Mouse (Mus musculus) liver, embryonic 14.5 days (tissue): ENCODE measurements around the gene Abhd17c. TPM values are rescaled to one million over a fixed set of nuclear protein-coding genes. Genes with fewer than 3 reads are reported as not detected.
"Not testable (repeated sequence)": the region's sequence is repeated elsewhere in the genome, so short reads cannot be mapped to it uniquely, and the experiment has no call there.

ENCODE experiments used
- ATAC-seq: fragments of 200-750 bp; cut with Nextera tagmentation; 2 replicates; pipeline ENCODE4 v1.8.0; 2017; ENCODE audit warnings: moderate number of reproducible peaks, mild to moderate bottlenecking, moderate library complexity; ENCODE audit not compliant: insufficient read depth
- DNase-seq, 3 experiments: peaks; one replicate each; pipeline ENCODE4 v3.0.0-alpha.2; 2012 to 2013; ENCODE audit warnings: low read depth in 3 of 3, low spot score in 3 of 3
- H3K27ac ChIP-seq: fragments of 300-500 bp; sonication (generic); 2 replicates; pipeline ENCODE4 v1.5.1; 2014; ENCODE audit warnings: moderate library complexity, mild to moderate bottlenecking, control low read depth, inconsistent platforms
- H3K27me3 ChIP-seq: fragments of 300-500 bp; sonication (generic); 2 replicates; pipeline ENCODE4 v1.6.1; 2014; ENCODE audit warnings: mild to moderate bottlenecking, low read length, moderate library complexity; ENCODE audit not compliant: control insufficient read depth, insufficient read depth
- H3K36me3 ChIP-seq: fragments of 300-500 bp; sonication (generic); replicated peaks from 2 replicates; pipeline ENCODE4 v1.6.1; 2014; ENCODE audit warnings: low read depth; ENCODE audit not compliant: control insufficient read depth, insufficient read depth
- H3K4me1 ChIP-seq, 2 experiments: fragments of 200-500 bp in 1 of 2; fragments of 300-500 bp in 1 of 2; sonication (generic) in 1 of 2; replicated peaks; 2 replicates each; pipeline ENCODE4 v1.6.1; 2012 to 2014; ENCODE audit warnings: antibody characterized with exemption in 1 of 2, inconsistent platforms in 1 of 2, low read length in 1 of 2; ENCODE audit not compliant: control insufficient read depth in 2 of 2, insufficient read depth in 2 of 2
- H3K4me2 ChIP-seq: fragments of 300-500 bp; sonication (generic); 2 replicates; pipeline ENCODE4 v1.6.1; 2014; ENCODE audit warnings: low read depth, mild to moderate bottlenecking, control low read depth, moderate library complexity
- H3K4me3 ChIP-seq, 2 experiments: fragments of 200-500 bp in 1 of 2; fragments of 300-500 bp in 1 of 2; sonication (generic) in 1 of 2; 2 replicates each; pipeline ENCODE4 v1.5.1; 2012 to 2014; ENCODE audit warnings: low read depth in 2 of 2, low read length in 2 of 2, mild to moderate bottlenecking in 2 of 2, control low read depth in 1 of 2, inconsistent platforms in 1 of 2, moderate library complexity in 1 of 2; ENCODE audit not compliant: insufficient read depth in 1 of 2
- H3K9ac ChIP-seq: fragments of 300-500 bp; sonication (generic); replicated peaks from 2 replicates; pipeline ENCODE4 v1.6.1; 2014; ENCODE audit warnings: mild to moderate bottlenecking, control low read depth, moderate library complexity
- H3K9me3 ChIP-seq: fragments of 300-500 bp; sonication (generic); 2 replicates; pipeline ENCODE4 v1.6.1; 2016; ENCODE audit warnings: low read length, mixed read lengths; ENCODE audit not compliant: control insufficient read depth
- CTCF ChIP-seq: IDR thresholded peaks from 2 replicates; pipeline ENCODE4 v1.5.1; 2016; ENCODE audit warnings: antibody characterized with exemption, low read depth, control low read depth
- EP300 ChIP-seq: IDR thresholded peaks from 2 replicates; pipeline ENCODE4 v1.6.1; 2016; ENCODE audit warnings: antibody characterized with exemption, low read depth
- WGBS: fragments of 180-500 bp; shearing (Covaris S2); extraction: QIAGEN DNeasy Blood & Tissue Kit; methylation state at CpG from one replicate; pipeline ENCODE4 v1.1.7; 2014; ENCODE audit not compliant: insufficient replicate concordance; 5-methylcytosine and 5-hydroxymethylcytosine counted together
- polyA plus RNA-seq, 2 experiments: library from polyadenylated mRNA; depleted of rRNA in 1 of 2; stranded (reverse) in 1 of 2; unstranded in 1 of 2; fragments of >200 nt; fragmentation: Nextera tagmentation in 1 of 2; extraction: Ambion mirVana in 1 of 2; gene quantifications; 2 replicates each; pipeline versions ENCODE4 v1.2.1 to v1.2.3; 2012 to 2014

The Abhd17c gene
- polyA plus RNA-seq, 2 experiments = 13.0 to 15.1 TPM

DNA sequence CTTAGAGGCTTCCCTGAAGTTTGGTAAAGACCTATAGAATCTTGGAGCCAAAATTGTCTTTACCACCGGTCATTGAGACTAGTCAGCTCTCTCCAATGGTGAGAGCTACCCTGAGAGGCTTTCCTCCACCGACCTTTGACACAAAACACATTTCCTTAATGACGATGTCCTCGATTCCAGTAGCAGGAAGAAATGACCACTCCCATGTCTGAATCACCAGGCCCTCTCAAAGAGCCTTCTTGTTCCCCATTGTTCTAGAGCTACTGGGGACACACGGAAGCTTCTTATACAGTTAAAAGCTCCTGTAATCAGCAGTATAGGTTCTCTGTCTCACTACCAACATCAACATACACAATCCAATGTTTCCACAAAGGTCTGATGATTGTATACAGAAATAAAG is 36.5 kb upstream of the Abhd17c start:
- Histone ChIP-seq H3K4me1 (no peaks in the 10 kb centered on the region), H3K36me3 (no peaks in the 10 kb centered on the region), H3K27ac (no peak overlapping the region), H3K9me3 (no peaks in the 10 kb centered on the region), H3K4me2 (no peak overlapping the region), H3K9ac (no peak overlapping the region), H3K27me3 (no peaks in the 10 kb centered on the region), H3K4me3 (no peak overlapping the region)
- ATAC-seq (no peak), DNase-seq (no peak)
- no peak for TF ChIP-seq CTCF
- no peak for TF ChIP-seq EP300
- WGBS = 48% methylated on average over 5 of the region's 5 CpGs

DNA sequence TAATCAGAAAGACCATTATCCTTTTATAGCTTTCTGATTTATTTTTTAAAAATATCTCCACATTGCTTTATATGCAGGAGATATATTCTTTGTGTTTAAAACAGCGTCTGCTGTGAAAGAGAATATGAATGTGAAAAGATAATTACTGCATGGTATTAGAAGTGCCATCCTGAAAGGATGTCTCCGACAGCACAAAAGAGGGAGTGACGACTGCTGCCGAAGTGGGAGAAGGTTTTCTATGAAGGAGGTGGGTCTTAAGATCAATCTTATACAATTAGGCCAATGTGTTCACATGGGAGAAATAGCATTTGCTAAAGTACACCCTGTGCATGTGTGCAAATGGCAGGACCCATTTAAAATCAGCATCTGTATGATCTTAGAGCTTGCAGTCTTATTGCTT is 33.5 kb upstream of the Abhd17c start:
- Histone ChIP-seq H3K4me3 (no peak overlapping the region), H3K4me1 (no peaks in the 10 kb centered on the region), H3K9ac (no peak overlapping the region), H3K36me3 (no peaks in the 10 kb centered on the region), H3K9me3 (no peaks in the 10 kb centered on the region), H3K27ac (no peak overlapping the region), H3K27me3 (no peaks in the 10 kb centered on the region), H3K4me2 (no peak overlapping the region)
- no peak for TF ChIP-seq EP300
- no peak for TF ChIP-seq CTCF
- DNase-seq = no peak
- no peak for ATAC-seq
- WGBS = 65% methylated on average over 4 of the region's 4 CpGs

DNA sequence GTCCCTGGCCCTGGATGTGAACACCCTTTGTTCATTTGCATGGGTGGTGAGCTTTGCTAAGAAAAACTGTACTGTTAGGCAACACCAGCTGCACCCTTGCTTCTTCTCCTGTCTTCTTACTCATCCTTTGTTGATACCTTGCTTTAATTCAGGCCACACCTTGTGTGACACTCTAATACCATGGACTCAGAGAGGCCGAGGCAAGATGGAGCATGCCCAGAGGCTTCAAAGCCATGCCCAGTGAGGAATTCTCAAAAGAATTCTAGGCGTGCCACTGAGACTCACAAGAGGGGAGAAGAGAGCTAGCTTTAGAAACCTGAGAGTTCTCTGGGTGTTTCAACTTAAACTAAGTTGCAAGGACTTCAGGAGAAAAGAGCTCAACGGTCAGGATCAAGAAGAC is 33.0 kb upstream of the Abhd17c start:
- no peak overlapping the region for H3K4me3 ChIP-seq
- H3K4me1 ChIP-seq = no peaks in the 10 kb centered on the region
- no peaks in the 10 kb centered on the region for H3K27me3 ChIP-seq
- no peaks in the 10 kb centered on the region for H3K36me3 ChIP-seq
- TF ChIP-seq EP300 (no peak), CTCF (no peak)
- no peak overlapping the region for H3K27ac ChIP-seq
- DNase-seq (no peak), ATAC-seq (no peak)
- H3K9me3 ChIP-seq = no peaks in the 10 kb centered on the region
- no peak overlapping the region for H3K4me2 ChIP-seq
- H3K9ac ChIP-seq = no peak overlapping the region
- 47% methylated on average over 3 of the region's 3 CpGs for WGBS

DNA sequence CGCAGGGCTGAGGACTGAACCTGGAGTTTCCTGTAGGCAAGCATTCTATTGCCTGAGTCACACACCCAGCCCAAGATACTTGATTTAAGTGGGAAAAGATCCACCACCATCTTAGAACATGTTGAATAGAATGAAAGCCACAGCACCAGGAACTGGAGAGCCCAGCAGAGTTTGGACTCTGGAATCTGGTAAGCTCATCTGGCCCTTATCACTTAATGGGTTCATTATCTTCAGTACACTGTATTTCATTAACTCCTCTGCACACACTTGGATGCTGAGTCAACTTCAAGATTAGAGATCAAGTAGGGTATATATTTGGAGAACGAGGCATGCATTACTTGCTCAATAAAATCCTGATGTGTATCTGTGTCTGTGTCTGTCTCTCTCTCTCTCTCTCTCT is 27.1 kb upstream of the Abhd17c start:
- H3K9me3 ChIP-seq, H3K9ac ChIP-seq, H3K4me1 ChIP-seq, ATAC-seq, H3K4me3 ChIP-seq, H3K27ac ChIP-seq, H3K36me3 ChIP-seq, H3K4me2 ChIP-seq, DNase-seq, H3K27me3 ChIP-seq: not testable (repeated sequence)
- WGBS = 70% methylated on average over 2 of the region's 2 CpGs

- peaks cover 0 to 9% of the 10 kb centered on the region in 2 experiments; a peak in 1 of 4 replicates for H3K4me1 ChIP-seq
- no peaks in the 10 kb centered on the region for H3K36me3 ChIP-seq
- no peak overlapping the region for H3K27ac ChIP-seq
- no peak overlapping the region for H3K4me2 ChIP-seq
- TF ChIP-seq EP300 (no peak), CTCF (no peak)
- H3K4me3 ChIP-seq = no peak overlapping the region
- no peak overlapping the region for H3K9ac ChIP-seq
- no peak for ATAC-seq
- DNase-seq = no peak
- 70% methylated on average over 11 of the region's 11 CpGs for WGBS
- H3K9me3 ChIP-seq = no peaks in the 10 kb centered on the region
- no peaks in the 10 kb centered on the region for H3K27me3 ChIP-seq
Observed at GRCm38 (mm10) chr7:84174655-84175448, 23.2 kb upstream of the Abhd17c start.
